Mouse (Mus musculus): ENCODE measurements at regions not wholly inside any gene's neighbourhood (a gene's known extent, or its start where the extent isn't known, plus 50 kb on each side); places are given as distances from the start of the nearest gene placed in this dataset.

- Histone ChIP-seq H3K36me3 (ENCODE audit: control insufficient read depth, insufficient read depth, low read length) (no peaks in the 10 kb centered on the region), H3K4me3 (ENCODE audit: low read length) (no peak overlapping the region), H3K4me2 (ENCODE audit: low read length) (no peak overlapping the region), H3K9me3 (ENCODE audit: control insufficient read depth, low read length) (no peaks in the 10 kb centered on the region), H3K27ac (ENCODE audit: low read depth, low read length) (no peak overlapping the region), H3K4me1 (ENCODE audit: control insufficient read depth, insufficient read depth, low read depth, low read length) (no peaks in the 10 kb centered on the region), H3K9ac (ENCODE audit: low read depth, low read length) (no peak overlapping the region), H3K27me3 (replicated peaks; ENCODE audit: control insufficient read depth, insufficient read depth, low read length) (no peaks in the 10 kb centered on the region)
- ATAC-seq, result no peak
- 79% methylated on average over 2 of the region's 2 CpGs for WGBS
Observed at GRCm38 (mm10) chr2:83224018-83224417, 280.6 kb downstream of the Fsip2 start.

DNA sequence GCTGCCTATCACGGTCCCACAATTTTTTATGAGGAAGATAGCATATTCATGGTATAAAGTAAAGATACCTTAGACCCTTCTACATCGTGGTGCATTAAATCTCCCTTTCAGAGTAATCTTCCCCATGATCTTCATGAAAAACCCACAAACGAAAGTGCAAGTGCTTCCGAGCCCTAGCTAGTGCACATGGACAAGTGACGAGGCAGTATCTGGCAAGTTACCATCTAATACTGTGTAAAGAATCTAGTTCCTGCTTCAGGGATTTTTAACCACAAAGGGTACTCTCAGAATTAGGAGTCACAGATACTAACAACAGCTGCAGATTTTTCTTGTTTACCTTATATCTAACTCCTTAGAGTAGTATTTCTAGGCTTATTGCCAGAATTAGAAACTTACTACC is 282.8 kb downstream of the Fsip2 start:
- Histone ChIP-seq H3K9ac (ENCODE audit: low read depth, low read length) (no peak overlapping the region), H3K4me1 (ENCODE audit: control insufficient read depth, insufficient read depth, low read depth, low read length) (no peaks in the 10 kb centered on the region), H3K27ac (ENCODE audit: low read depth, low read length) (no peak overlapping the region), H3K4me2 (ENCODE audit: low read length) (no peak overlapping the region), H3K27me3 (replicated peaks; ENCODE audit: control insufficient read depth, insufficient read depth, low read length) (no peaks in the 10 kb centered on the region), H3K36me3 (ENCODE audit: control insufficient read depth, insufficient read depth, low read length) (no peaks in the 10 kb centered on the region), H3K4me3 (ENCODE audit: low read length) (no peak overlapping the region), H3K9me3 (ENCODE audit: control insufficient read depth, low read length) (no peaks in the 10 kb centered on the region)
- ATAC-seq, result no peak
- 88% methylated on average over 5 of the region's 5 CpGs for WGBS

DNA sequence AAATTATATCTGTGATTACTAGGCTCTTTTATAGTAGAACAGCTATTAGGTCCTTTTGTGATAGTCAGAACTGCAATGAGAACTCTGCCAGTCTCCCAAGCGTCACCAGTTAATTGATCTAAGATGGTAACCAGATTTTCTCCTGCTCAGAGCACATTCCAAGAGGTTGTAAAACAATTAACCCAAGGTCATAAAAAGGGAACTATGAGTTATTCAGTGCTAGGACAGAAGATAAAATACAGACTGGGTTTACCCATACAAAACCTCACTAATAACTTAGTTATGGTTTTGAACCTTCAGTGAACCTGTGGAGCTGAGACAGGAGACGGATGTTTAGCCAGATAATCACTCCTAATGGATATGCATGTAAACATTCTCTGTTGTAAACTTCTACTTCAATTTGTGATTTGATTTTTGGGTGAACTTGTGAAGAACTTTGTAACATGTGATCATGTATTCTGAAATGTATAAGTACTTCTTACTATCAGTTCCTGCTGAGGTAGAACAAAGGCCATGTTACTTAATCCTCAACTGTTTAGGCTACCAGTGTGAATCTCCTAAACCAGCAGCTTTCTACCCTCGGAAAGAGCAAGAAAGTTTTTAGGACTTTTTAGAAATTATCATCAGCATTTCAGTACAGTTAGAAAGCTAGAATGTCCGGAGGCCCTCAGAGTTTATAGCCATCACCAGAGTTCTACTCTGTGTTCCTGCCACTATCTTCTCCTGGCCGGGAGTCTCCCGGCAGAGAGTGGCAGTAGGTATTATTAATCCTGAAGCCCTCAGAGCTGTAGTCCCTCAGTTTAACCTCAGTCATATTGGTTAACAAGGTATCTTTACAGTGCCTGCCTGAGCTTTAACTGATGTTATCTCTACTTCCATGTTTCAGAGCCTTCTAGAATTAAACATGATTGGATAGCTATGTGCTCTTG is 308.0 kb downstream of the Fsip2 start:
- Histone ChIP-seq H3K4me3 (ENCODE audit: low read length) (no peak overlapping the region), H3K4me1 (ENCODE audit: control insufficient read depth, insufficient read depth, low read depth, low read length) (no peaks in the 10 kb centered on the region), H3K9me3 (ENCODE audit: control insufficient read depth, low read length) (no peaks in the 10 kb centered on the region), H3K9ac (ENCODE audit: low read depth, low read length) (no peak overlapping the region), H3K27ac (ENCODE audit: low read depth, low read length) (no peak overlapping the region), H3K36me3 (ENCODE audit: control insufficient read depth, insufficient read depth, low read length) (no peaks in the 10 kb centered on the region), H3K4me2 (ENCODE audit: low read length) (no peak overlapping the region), H3K27me3 (replicated peaks; ENCODE audit: control insufficient read depth, insufficient read depth, low read length) (no peaks in the 10 kb centered on the region)
- 74% methylated on average over 6 of the region's 6 CpGs for WGBS
- ATAC-seq, result no peak

GRCm38 (mm10) chr2:83256811-83257321 is 313.4 kb downstream of the Fsip2 start:
- Histone ChIP-seq H3K27me3 (replicated peaks; ENCODE audit: control insufficient read depth, insufficient read depth, low read length) (no peaks in the 10 kb centered on the region), H3K4me1 (ENCODE audit: control insufficient read depth, insufficient read depth, low read depth, low read length) (no peaks in the 10 kb centered on the region), H3K36me3 (ENCODE audit: control insufficient read depth, insufficient read depth, low read length) (no peaks in the 10 kb centered on the region), H3K4me2 (ENCODE audit: low read length) (no peak overlapping the region), H3K4me3 (ENCODE audit: low read length) (no peak overlapping the region), H3K9ac (ENCODE audit: low read depth, low read length) (no peak overlapping the region), H3K27ac (ENCODE audit: low read depth, low read length) (no peak overlapping the region), H3K9me3 (ENCODE audit: control insufficient read depth, low read length) (no peaks in the 10 kb centered on the region)
- 0 out of 2 replicates have a peak, but pooled peaks have one; percentile 58 for ATAC-seq
- WGBS, result 47% methylated on average over 2 of the region's 2 CpGs

- no peak overlapping the region for H3K4me2 ChIP-seq (ENCODE audit: low read length)
- H3K27me3 ChIP-seq (replicated peaks; ENCODE audit: control insufficient read depth, insufficient read depth, low read length), result no peaks in the 10 kb centered on the region
- no peaks in the 10 kb centered on the region for H3K4me1 ChIP-seq (ENCODE audit: control insufficient read depth, insufficient read depth, low read depth, low read length)
- no peak for ATAC-seq
- WGBS, result 68% methylated on average over 3 of the region's 3 CpGs
- no peaks in the 10 kb centered on the region for H3K36me3 ChIP-seq (ENCODE audit: control insufficient read depth, insufficient read depth, low read length)
- H3K9ac ChIP-seq (ENCODE audit: low read depth, low read length), result no peak overlapping the region
- no peak overlapping the region for H3K27ac ChIP-seq (ENCODE audit: low read depth, low read length)
- no peaks in the 10 kb centered on the region for H3K9me3 ChIP-seq (ENCODE audit: control insufficient read depth, low read length)
- H3K4me3 ChIP-seq (ENCODE audit: low read length), result no peak overlapping the region
Observed at GRCm38 (mm10) chr2:83258613-83259012, 315.2 kb downstream of the Fsip2 start.

- Histone ChIP-seq H3K9me3 (ENCODE audit: control insufficient read depth, low read length) (no peaks in the 10 kb centered on the region), H3K4me3 (ENCODE audit: low read length) (no peak overlapping the region), H3K36me3 (ENCODE audit: control insufficient read depth, insufficient read depth, low read length) (no peaks in the 10 kb centered on the region), H3K9ac (ENCODE audit: low read depth, low read length) (no peak overlapping the region), H3K4me1 (ENCODE audit: control insufficient read depth, insufficient read depth, low read depth, low read length) (no peaks in the 10 kb centered on the region), H3K4me2 (ENCODE audit: low read length) (no peak overlapping the region), H3K27me3 (replicated peaks; ENCODE audit: control insufficient read depth, insufficient read depth, low read length) (no peaks in the 10 kb centered on the region), H3K27ac (ENCODE audit: low read depth, low read length) (no peak overlapping the region)
- peak; percentile 40; the same call in 1 of the 2 replicates for ATAC-seq
- 52% methylated on average over 8 of the region's 8 CpGs for WGBS
Observed at GRCm38 (mm10) chr2:83303515-83303914, 340.7 kb upstream of the Zc3h15 start.

DNA sequence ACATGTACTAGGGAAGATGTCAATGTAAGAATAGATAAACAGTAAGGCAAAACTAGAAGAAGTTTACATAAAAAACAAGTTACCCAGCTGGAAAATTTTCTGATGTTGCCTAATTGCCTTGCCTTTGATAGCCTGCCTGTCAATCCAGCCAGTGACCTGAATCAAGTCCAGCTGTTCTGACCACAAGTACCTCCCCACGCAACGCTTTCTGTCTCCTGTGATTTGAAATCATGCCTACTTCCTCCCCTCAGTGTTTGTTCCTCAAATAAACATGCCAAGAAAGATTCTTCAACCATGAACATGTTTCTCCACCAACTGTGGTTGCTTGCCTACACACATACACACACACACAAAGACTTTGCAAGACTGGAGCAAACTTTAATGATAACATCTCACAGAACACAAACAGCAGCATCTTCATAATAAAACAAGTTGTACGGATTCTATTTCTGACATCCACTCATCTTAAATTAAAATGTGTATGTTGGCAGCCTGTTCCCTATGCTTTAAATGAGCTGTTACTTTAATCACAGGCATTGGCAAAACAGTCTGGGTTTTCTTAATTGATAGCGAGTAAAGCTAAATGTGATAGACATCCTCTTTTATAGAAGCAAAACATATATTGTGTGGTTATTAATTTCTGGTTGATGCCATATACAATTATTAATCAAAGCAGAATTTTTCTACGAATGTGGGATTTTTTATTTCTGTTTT is 312.0 kb upstream of the Zc3h15 start:
- H3K27me3 ChIP-seq (replicated peaks; ENCODE audit: control insufficient read depth, insufficient read depth, low read length), result no peaks in the 10 kb centered on the region
- 66% methylated on average over 5 of the region's 5 CpGs for WGBS
- no peak overlapping the region for H3K27ac ChIP-seq (ENCODE audit: low read depth, low read length)
- no peak overlapping the region for H3K4me2 ChIP-seq (ENCODE audit: low read length)
- ATAC-seq, result no peak
- no peak overlapping the region for H3K4me3 ChIP-seq (ENCODE audit: low read length)
- no peak overlapping the region for H3K9ac ChIP-seq (ENCODE audit: low read depth, low read length)
- H3K4me1 ChIP-seq (ENCODE audit: control insufficient read depth, insufficient read depth, low read depth, low read length), result no peaks in the 10 kb centered on the region
- no peaks in the 10 kb centered on the region for H3K9me3 ChIP-seq (ENCODE audit: control insufficient read depth, low read length)
- H3K36me3 ChIP-seq (ENCODE audit: control insufficient read depth, insufficient read depth, low read length), result no peaks in the 10 kb centered on the region

GRCm38 (mm10) chr2:83332770-83333157 is 311.5 kb upstream of the Zc3h15 start:
- 36% methylated on average over 5 of the region's 5 CpGs for WGBS

DNA sequence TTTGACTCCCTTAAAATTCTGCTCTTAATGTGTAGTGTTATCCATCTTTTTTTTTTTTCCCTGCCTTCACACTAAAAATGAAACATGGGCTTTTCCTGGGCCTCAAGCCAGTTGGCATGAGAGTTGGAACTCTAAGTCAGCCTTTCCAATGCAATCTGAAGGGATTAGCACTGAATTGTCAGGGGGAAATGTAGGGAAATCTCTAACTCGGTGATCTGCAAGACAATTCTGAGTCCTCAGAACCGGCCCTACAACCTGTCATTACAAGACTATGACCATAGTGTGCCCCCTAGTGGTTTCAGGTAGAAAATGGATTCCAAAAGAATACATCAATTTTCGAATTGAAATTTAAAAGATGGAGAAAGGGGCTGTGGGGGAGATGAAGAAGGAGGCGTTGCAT is 306.9 kb upstream of the Zc3h15 start:
- Histone ChIP-seq H3K4me3 (ENCODE audit: low read length) (no peak overlapping the region), H3K9ac (ENCODE audit: low read depth, low read length) (no peak overlapping the region), H3K9me3 (ENCODE audit: control insufficient read depth, low read length) (no peaks in the 10 kb centered on the region), H3K27ac (ENCODE audit: low read depth, low read length) (no peak overlapping the region), H3K27me3 (replicated peaks; ENCODE audit: control insufficient read depth, insufficient read depth, low read length) (no peaks in the 10 kb centered on the region), H3K4me2 (ENCODE audit: low read length) (no peak overlapping the region), H3K4me1 (ENCODE audit: control insufficient read depth, insufficient read depth, low read depth, low read length) (no peaks in the 10 kb centered on the region), H3K36me3 (ENCODE audit: control insufficient read depth, insufficient read depth, low read length) (no peaks in the 10 kb centered on the region)
- WGBS, result 31% methylated on average over 4 of the region's 4 CpGs
- ATAC-seq, result no peak

More at GRCm38 (mm10) chr2:83332770-83333157, 311.5 kb upstream of the Zc3h15 start:
- peak; percentile 58 for ATAC-seq
- Histone ChIP-seq H3K9me3 (ENCODE audit: control insufficient read depth, low read length) (no peaks in the 10 kb centered on the region), H3K27ac (ENCODE audit: low read depth, low read length) (no peak overlapping the region), H3K36me3 (ENCODE audit: control insufficient read depth, insufficient read depth, low read length) (no peaks in the 10 kb centered on the region), H3K9ac (ENCODE audit: low read depth, low read length) (no peak overlapping the region), H3K4me1 (ENCODE audit: control insufficient read depth, insufficient read depth, low read depth, low read length) (no peaks in the 10 kb centered on the region), H3K27me3 (replicated peaks; ENCODE audit: control insufficient read depth, insufficient read depth, low read length) (no peaks in the 10 kb centered on the region), H3K4me2 (ENCODE audit: low read length) (no peak overlapping the region), H3K4me3 (ENCODE audit: low read length) (no peak overlapping the region)

Data from hindbrain, embryonic 16.5 days (tissue).